Mouse (Mus musculus): Measurements from ENCODE around the gene Top2a. TPM values are rescaled to one million over a fixed set of nuclear protein-coding genes. Genes with fewer than 3 reads are reported as not detected.

Top2a gene
- polyA plus RNA-seq, 1 experiment from 2014 or later = 196 TPM

- Histone ChIP-seq H3K36me3 (peaks cover 30% of the 10 kb centered on the region), H3K9ac (peak overlapping the region; percentile 88), H3K4me2 (peak overlapping the region; percentile 100), H3K27me3 (replicated peaks) (no peaks in the 10 kb centered on the region), H3K27ac (ENCODE audit: poor library complexity, severe bottlenecking) (peak overlapping the region; percentile 87), H3K4me1 (replicated peaks) (peaks cover 98% of the 10 kb centered on the region), H3K4me3 (peak overlapping the region; percentile 77), H3K9me3 (replicated peaks) (no peaks in the 10 kb centered on the region)
- WGBS = 23% methylated on average over 6 of the region's 6 CpGs
- no peak for ATAC-seq (ENCODE audit: insufficient number of reproducible peaks, low FRiP score)
Measured at GRCm38 (mm10) chr11:98964201-98964615, 59.8 kb downstream of the Top2a start.

GRCm38 (mm10) chr11:98963191-98964021, 60.6 kb downstream of the Top2a start:
- Histone ChIP-seq H3K4me3 (peak overlapping the region; percentile 77), H3K36me3 (peaks cover 23% of the 10 kb centered on the region), H3K9ac (peak overlapping the region; percentile 88), H3K4me1 (replicated peaks) (peaks cover 96% of the 10 kb centered on the region), H3K4me2 (peak overlapping the region; percentile 100), H3K9me3 (replicated peaks) (no peaks in the 10 kb centered on the region), H3K27me3 (replicated peaks) (no peaks in the 10 kb centered on the region), H3K27ac (ENCODE audit: poor library complexity, severe bottlenecking) (peak overlapping the region; percentile 87)
- peak; percentile 81 for ATAC-seq (ENCODE audit: insufficient number of reproducible peaks, low FRiP score)
- 0% methylated on average over 31 of the region's 32 CpGs for WGBS

GRCm38 (mm10) chr11:98962421-98963095, 61.4 kb downstream of the Top2a start:
- peak overlapping the region; percentile 88 for H3K9ac ChIP-seq
- H3K4me3 ChIP-seq = peak overlapping the region; percentile 77
- peak overlapping the region; percentile 100 for H3K4me2 ChIP-seq
- no peaks in the 10 kb centered on the region for H3K9me3 ChIP-seq (replicated peaks)
- ATAC-seq (ENCODE audit: insufficient number of reproducible peaks, low FRiP score) = no peak
- H3K36me3 ChIP-seq = peaks cover 21% of the 10 kb centered on the region
- no peaks in the 10 kb centered on the region for H3K27me3 ChIP-seq (replicated peaks)
- H3K27ac ChIP-seq (ENCODE audit: poor library complexity, severe bottlenecking) = peak overlapping the region; percentile 87
- peaks cover 88% of the 10 kb centered on the region for H3K4me1 ChIP-seq (replicated peaks)
- WGBS = 7% methylated on average over 12 of the region's 12 CpGs

- Histone ChIP-seq H3K9me3 (replicated peaks) (no peaks in the 10 kb centered on the region), H3K9ac (peak overlapping the region; percentile 88), H3K4me3 (peak overlapping the region; percentile 77), H3K27ac (ENCODE audit: poor library complexity, severe bottlenecking) (peak overlapping the region; percentile 83), H3K36me3 (peaks cover 19% of the 10 kb centered on the region), H3K4me2 (peak overlapping the region; percentile 100), H3K27me3 (replicated peaks) (no peaks in the 10 kb centered on the region), H3K4me1 (replicated peaks) (peaks cover 81% of the 10 kb centered on the region)
- WGBS = 11% methylated on average over 8 of the region's 8 CpGs
- ATAC-seq (ENCODE audit: insufficient number of reproducible peaks, low FRiP score) = no peak
Measured at GRCm38 (mm10) chr11:98961766-98962165, 62.2 kb downstream of the Top2a start.

- Histone ChIP-seq H3K4me2 (peak overlapping the region; percentile 100), H3K27me3 (replicated peaks) (no peaks in the 10 kb centered on the region), H3K27ac (ENCODE audit: poor library complexity, severe bottlenecking) (peak overlapping the region; percentile 83), H3K9ac (peak overlapping the region; percentile 88), H3K4me1 (replicated peaks) (peaks cover 80% of the 10 kb centered on the region), H3K9me3 (replicated peaks) (no peaks in the 10 kb centered on the region), H3K4me3 (peak overlapping the region; percentile 77), H3K36me3 (peaks cover 17% of the 10 kb centered on the region)
- no peak for ATAC-seq (ENCODE audit: insufficient number of reproducible peaks, low FRiP score)
- WGBS = 12% methylated on average over 18 of the region's 18 CpGs
Measured at GRCm38 (mm10) chr11:98961051-98961592, 62.9 kb downstream of the Top2a start.

- Histone ChIP-seq H3K4me1 (replicated peaks) (peaks cover 80% of the 10 kb centered on the region), H3K27ac (ENCODE audit: poor library complexity, severe bottlenecking) (peak overlapping the region; percentile 83), H3K9me3 (replicated peaks) (no peaks in the 10 kb centered on the region), H3K4me3 (peak overlapping the region; percentile 77), H3K36me3 (peaks cover 17% of the 10 kb centered on the region), H3K4me2 (peak overlapping the region; percentile 100), H3K27me3 (replicated peaks) (no peaks in the 10 kb centered on the region), H3K9ac (peak overlapping the region; percentile 88)
- ATAC-seq (ENCODE audit: insufficient number of reproducible peaks, low FRiP score) = peak; percentile 37; the same call in 1 of the 2 replicates
- 1% methylated on average over 41 of the region's 53 CpGs for WGBS
Measured at GRCm38 (mm10) chr11:98960313-98960906, 63.6 kb downstream of the Top2a start.

- WGBS = under 1% methylated on average over 43 of the region's 43 CpGs
- H3K4me3 ChIP-seq = peak overlapping the region; percentile 77
- peak; percentile 51; the same call in 1 of the 2 replicates for ATAC-seq (ENCODE audit: insufficient number of reproducible peaks, low FRiP score)
Measured at GRCm38 (mm10) chr11:98959437-98960312, 64.3 kb downstream of the Top2a start.

GRCm38 (mm10) chr11:98956340-98956739, 67.6 kb downstream of the Top2a start:
- no peak overlapping the region for H3K4me3 ChIP-seq
- H3K4me2 ChIP-seq = no peak overlapping the region
- H3K9me3 ChIP-seq (replicated peaks) = no peaks in the 10 kb centered on the region
- ATAC-seq (ENCODE audit: insufficient number of reproducible peaks, low FRiP score) = no peak
- H3K4me1 ChIP-seq (replicated peaks) = peaks cover 74% of the 10 kb centered on the region
- H3K9ac ChIP-seq = no peak overlapping the region; the same call in 1 of the 2 replicates
- peak overlapping the region; percentile 26; the same call in 1 of the 2 replicates for H3K27ac ChIP-seq (ENCODE audit: poor library complexity, severe bottlenecking)
- peaks cover 29% of the 10 kb centered on the region for H3K36me3 ChIP-seq
- 61% methylated on average over 10 of the region's 10 CpGs for WGBS
- no peaks in the 10 kb centered on the region for H3K27me3 ChIP-seq (replicated peaks)

More at GRCm38 (mm10) chr11:98959437-98960312, 64.3 kb downstream of the Top2a start:
- peaks cover 17% of the 10 kb centered on the region for H3K36me3 ChIP-seq
- no peaks in the 10 kb centered on the region for H3K27me3 ChIP-seq (replicated peaks)
- H3K4me1 ChIP-seq (replicated peaks) = peaks cover 80% of the 10 kb centered on the region
- H3K9me3 ChIP-seq (replicated peaks) = no peaks in the 10 kb centered on the region
- H3K9ac ChIP-seq = peak overlapping the region; percentile 88
- H3K27ac ChIP-seq (ENCODE audit: poor library complexity, severe bottlenecking) = peak overlapping the region; percentile 83
- H3K4me2 ChIP-seq = peak overlapping the region; percentile 100

- ATAC-seq (ENCODE audit: insufficient number of reproducible peaks, low FRiP score) = no peak
- H3K4me3 ChIP-seq = no peak overlapping the region
- 27% methylated on average over 7 of the region's 7 CpGs for WGBS
- H3K4me2 ChIP-seq = peak overlapping the region; percentile 55
- H3K27ac ChIP-seq (ENCODE audit: poor library complexity, severe bottlenecking) = peak overlapping the region; percentile 83
- no peaks in the 10 kb centered on the region for H3K27me3 ChIP-seq (replicated peaks)
- peak overlapping the region; percentile 49 for H3K9ac ChIP-seq
- H3K36me3 ChIP-seq = peaks cover 34% of the 10 kb centered on the region
- no peaks in the 10 kb centered on the region for H3K9me3 ChIP-seq (replicated peaks)
- H3K4me1 ChIP-seq (replicated peaks) = peaks cover 74% of the 10 kb centered on the region
Measured at GRCm38 (mm10) chr11:98955707-98956235, 68.2 kb downstream of the Top2a start.
